Mouse (Mus musculus) embryonic facial prominence, embryonic 14.5 days (tissue): ENCODE measurements around the gene Msx2. TPM values are rescaled to one million over a fixed set of nuclear protein-coding genes. Genes with fewer than 3 reads are reported as not detected.

ENCODE experiments used
- ATAC-seq: fragments of 200-750 bp; cut with Nextera tagmentation; 2 replicates; pipeline ENCODE4 v1.8.0; 2017; ENCODE audit warnings: low read depth, moderate number of reproducible peaks, moderate TSS enrichment
- DNase-seq: peaks from one replicate; pipeline ENCODE4 v3.0.0-alpha.2; 2015; ENCODE audit warnings: low spot score
- H3K27ac ChIP-seq: fragments of 300-500 bp; sonication (generic); replicated peaks from 2 replicates; pipeline ENCODE4 v1.5.1; 2014; ENCODE audit warnings: low read depth, mild to moderate bottlenecking, low read length, moderate library complexity
- H3K27me3 ChIP-seq: fragments of 300-500 bp; sonication (generic); replicated peaks from 2 replicates; pipeline ENCODE4 v1.6.1; 2014; ENCODE audit warnings: low read length; ENCODE audit not compliant: control insufficient read depth, insufficient read depth
- H3K36me3 ChIP-seq: fragments of 300-500 bp; sonication (generic); 2 replicates; pipeline ENCODE4 v1.6.1; 2014; ENCODE audit warnings: low read length, mixed read lengths; ENCODE audit not compliant: control insufficient read depth, insufficient read depth
- H3K4me1 ChIP-seq: fragments of 300-500 bp; sonication (generic); 2 replicates; pipeline ENCODE4 v1.6.1; 2014; ENCODE audit warnings: antibody characterized with exemption, low read length; ENCODE audit not compliant: control insufficient read depth, insufficient read depth
- H3K4me2 ChIP-seq: fragments of 300-500 bp; sonication (generic); 2 replicates; pipeline ENCODE4 v1.6.1; 2014; ENCODE audit warnings: low read depth, mild to moderate bottlenecking, low read length, moderate library complexity, mixed read lengths
- H3K4me3 ChIP-seq: fragments of 300-500 bp; sonication (generic); 2 replicates; pipeline ENCODE4 v1.5.1; 2014; ENCODE audit warnings: low read depth, mild to moderate bottlenecking, low read length
- H3K9ac ChIP-seq: fragments of 300-500 bp; sonication (generic); 2 replicates; pipeline ENCODE4 v1.6.1; 2014; ENCODE audit warnings: low read depth, mild to moderate bottlenecking, low read length, moderate library complexity, mixed read lengths
- H3K9me3 ChIP-seq: fragments of 300-500 bp; sonication (generic); 2 replicates; pipeline ENCODE4 v1.6.1; 2016; ENCODE audit warnings: low read length; ENCODE audit not compliant: control insufficient read depth
- WGBS: fragments of 180-500 bp; shearing (Covaris S2); extraction: QIAGEN DNeasy Blood & Tissue Kit; methylation state at CpG from one replicate; pipeline ENCODE4 v1.1.7; 2014; 5-methylcytosine and 5-hydroxymethylcytosine counted together
- polyA plus RNA-seq: library from polyadenylated mRNA; unstranded; fragments of >200 nt; fragmentation: Nextera tagmentation; extraction: Ambion mirVana; gene quantifications from 2 replicates; pipeline ENCODE4 v1.2.1, GENCODE M21; 2014

Msx2 gene
- polyA plus RNA-seq, 1 experiment from 2014 or later, result 11.5 TPM

GRCm38 (mm10) chr13:53463037-53463436 is 9.8 kb downstream of the Msx2 start:
- DNase-seq, result no peak
- Histone ChIP-seq H3K36me3 (no peaks in the 10 kb centered on the region), H3K9ac (peak overlapping the region; percentile 43; the same call in 1 of the 2 replicates), H3K27ac (peak overlapping the region; percentile 54; the same call in 1 of the 2 replicates), H3K27me3 (peaks cover 72% of the 10 kb centered on the region), H3K9me3 (no peaks in the 10 kb centered on the region), H3K4me3 (peak overlapping the region; percentile 46), H3K4me1 (peaks cover 10% of the 10 kb centered on the region), H3K4me2 (peak overlapping the region; percentile 79)
- ATAC-seq, result peak; percentile 22; the same call in 1 of the 2 replicates
- WGBS, result under 1% methylated on average over 7 of the region's 7 CpGs

- DNase-seq, result no peak
- Histone ChIP-seq H3K27me3 (peaks cover 69% of the 10 kb centered on the region), H3K4me3 (peak overlapping the region; percentile 46), H3K36me3 (no peaks in the 10 kb centered on the region), H3K9ac (peak overlapping the region; percentile 61), H3K27ac (peak overlapping the region; percentile 57), H3K4me2 (peak overlapping the region; percentile 79), H3K4me1 (peaks cover 10% of the 10 kb centered on the region), H3K9me3 (no peaks in the 10 kb centered on the region)
- ATAC-seq, result peak; percentile 27; the same call in 1 of the 2 replicates
- 1% methylated on average over 15 of the region's 15 CpGs for WGBS
These were observed 10.3 kb downstream of the Msx2 start for GRCm38 (mm10) chr13:53462649-53462970.

- ATAC-seq (peak; percentile 24; the same call in 1 of the 2 replicates), DNase-seq (peak; percentile 58)
- under 1% methylated on average over 46 of the region's 51 CpGs for WGBS
- Histone ChIP-seq H3K27ac (peak overlapping the region; percentile 57), H3K4me3 (peak overlapping the region; percentile 46), H3K4me2 (peak overlapping the region; percentile 79), H3K9me3 (no peaks in the 10 kb centered on the region), H3K9ac (peak overlapping the region; percentile 61), H3K27me3 (peaks cover 63% of the 10 kb centered on the region), H3K36me3 (no peaks in the 10 kb centered on the region), H3K4me1 (peaks cover 10% of the 10 kb centered on the region)
These were observed 10.8 kb downstream of the Msx2 start for GRCm38 (mm10) chr13:53461855-53462648.

- DNase-seq (no peak), ATAC-seq (no peak)
- Histone ChIP-seq H3K4me3 (no peak overlapping the region), H3K27me3 (peaks cover 56% of the 10 kb centered on the region), H3K9ac (no peak overlapping the region), H3K9me3 (no peaks in the 10 kb centered on the region), H3K4me2 (no peak overlapping the region), H3K27ac (no peak overlapping the region), H3K36me3 (no peaks in the 10 kb centered on the region), H3K4me1 (peaks cover 10% of the 10 kb centered on the region)
- 37% methylated on average over 2 of the region's 2 CpGs for WGBS
These were observed 11.5 kb downstream of the Msx2 start for GRCm38 (mm10) chr13:53461346-53461745.

DNA sequence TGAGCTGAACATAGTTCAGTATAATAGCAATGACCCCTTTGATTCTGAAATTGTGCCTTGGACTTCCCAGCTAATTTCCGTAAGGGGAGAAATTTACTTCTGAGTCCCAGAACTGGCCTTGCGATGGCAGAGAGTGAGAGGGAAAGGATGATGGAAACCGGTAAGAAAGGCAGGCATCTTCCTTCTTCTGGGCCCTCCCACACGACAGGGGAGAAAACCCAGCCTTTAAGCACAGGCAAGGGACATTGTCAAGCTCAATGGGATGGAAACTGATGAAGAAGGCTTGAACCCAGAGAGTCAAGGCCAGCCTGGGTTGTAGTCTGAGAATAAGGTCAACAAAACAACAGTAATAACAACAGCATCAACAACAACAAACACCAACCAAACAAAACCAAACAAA is 14.1 kb downstream of the Msx2 start:
- Histone ChIP-seq H3K9ac (no peak overlapping the region), H3K27me3 (peaks cover 32% of the 10 kb centered on the region), H3K4me2 (no peak overlapping the region), H3K9me3 (no peaks in the 10 kb centered on the region), H3K4me1 (peaks cover 10% of the 10 kb centered on the region), H3K36me3 (no peaks in the 10 kb centered on the region), H3K27ac (no peak overlapping the region), H3K4me3 (no peak overlapping the region)
- DNase-seq, result no peak
- no peak for ATAC-seq
- WGBS, result 61% methylated on average over 4 of the region's 4 CpGs

DNA sequence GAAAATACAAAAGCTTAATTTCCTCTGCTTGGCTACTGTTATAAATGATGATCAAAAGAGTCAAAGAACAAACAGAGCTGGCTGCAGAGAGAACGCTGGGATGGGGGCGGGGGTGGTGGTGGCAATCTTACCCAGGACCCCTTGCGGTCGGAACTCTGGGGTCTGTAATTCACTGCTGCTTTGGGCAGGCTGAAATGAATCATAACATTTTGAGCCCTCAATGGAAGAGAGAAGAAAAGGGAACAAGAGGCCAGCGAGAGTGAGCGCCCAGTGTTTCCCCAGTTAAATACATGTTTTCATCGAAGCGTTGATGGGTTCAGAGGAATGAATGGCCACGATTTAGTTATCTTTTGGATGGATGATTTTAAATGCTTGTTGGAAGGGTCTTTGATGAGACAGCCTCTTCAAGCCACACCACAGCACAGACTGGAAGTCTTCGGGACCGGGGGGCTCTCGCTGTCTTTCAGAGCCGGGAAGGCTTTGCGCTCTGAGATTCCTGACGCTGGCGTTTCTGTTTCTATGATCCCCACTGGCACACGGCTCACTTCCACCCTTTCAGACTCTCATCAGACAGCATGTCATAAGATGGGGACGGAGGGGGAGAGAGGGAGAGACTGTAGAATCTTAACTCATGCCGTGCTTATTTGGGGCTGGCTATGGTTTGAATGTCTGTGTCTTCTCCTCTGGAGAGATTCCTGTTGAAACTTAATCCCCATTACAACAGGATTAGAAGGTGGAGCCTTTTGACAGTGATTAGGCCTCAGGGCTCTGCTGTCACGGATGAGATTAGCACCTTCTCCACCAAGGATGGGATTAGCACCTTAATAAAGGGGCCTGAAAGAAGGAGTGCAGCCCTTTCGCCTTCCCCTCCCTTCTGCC is 17.8 kb downstream of the Msx2 start:
- no peaks in the 10 kb centered on the region for H3K9me3 ChIP-seq
- peaks cover 5% of the 10 kb centered on the region; the same call in 1 of the 2 replicates for H3K27me3 ChIP-seq
- ATAC-seq (peak; percentile 62), DNase-seq (no peak)
- no peaks in the 10 kb centered on the region for H3K4me1 ChIP-seq
- peak overlapping the region; percentile 26 for H3K4me3 ChIP-seq
- 7% methylated on average over 21 of the region's 21 CpGs for WGBS
- H3K9ac ChIP-seq, result peak overlapping the region; percentile 51
- H3K36me3 ChIP-seq, result no peaks in the 10 kb centered on the region
- H3K27ac ChIP-seq, result peak overlapping the region; percentile 36; the same call in 1 of the 2 replicates
- H3K4me2 ChIP-seq, result peak overlapping the region; percentile 59

DNA sequence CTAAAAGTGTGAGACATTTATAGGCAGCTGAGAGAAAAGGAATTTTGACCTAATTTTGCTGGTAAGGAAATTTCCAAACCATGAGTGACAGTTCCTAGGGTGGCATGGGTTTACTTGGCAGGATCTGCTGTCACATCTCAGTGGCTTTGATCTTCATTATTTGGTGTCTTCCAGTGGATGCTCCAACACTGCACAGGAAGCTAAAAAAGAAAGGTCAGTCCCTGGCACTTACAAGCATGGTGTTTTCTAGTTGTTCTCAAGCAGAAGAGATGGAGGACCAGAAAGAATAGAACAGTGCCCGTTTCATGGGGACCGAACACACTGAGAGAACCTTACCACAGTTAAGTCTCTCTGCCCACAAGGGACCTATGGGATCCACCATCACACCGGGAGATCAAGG is 18.9 kb downstream of the Msx2 start:
- Histone ChIP-seq H3K27ac (no peak overlapping the region), H3K4me3 (no peak overlapping the region), H3K4me1 (no peaks in the 10 kb centered on the region), H3K9me3 (no peaks in the 10 kb centered on the region), H3K27me3 (peaks cover 5% of the 10 kb centered on the region; the same call in 1 of the 2 replicates), H3K4me2 (no peak overlapping the region), H3K36me3 (no peaks in the 10 kb centered on the region), H3K9ac (no peak overlapping the region)
- ATAC-seq (no peak), DNase-seq (no peak)
- WGBS, result 83% methylated on average over 3 of the region's 3 CpGs

- ATAC-seq (no peak), DNase-seq (no peak)
- 32% methylated on average over 6 of the region's 6 CpGs for WGBS
- Histone ChIP-seq H3K27ac (no peak overlapping the region), H3K4me2 (no peak overlapping the region), H3K4me1 (0 out of 2 replicates have a peak, but pooled peaks cover 1% of the 10 kb centered on the region), H3K36me3 (no peaks in the 10 kb centered on the region), H3K4me3 (no peak overlapping the region), H3K27me3 (0 out of 2 replicates have a peak, but pooled peaks cover 8% of the 10 kb centered on the region), H3K9ac (no peak overlapping the region), H3K9me3 (no peaks in the 10 kb centered on the region)
These were observed 25.3 kb downstream of the Msx2 start for GRCm38 (mm10) chr13:53447609-53448008.
